Mouse (Mus musculus) limb, embryonic 14.5 days (tissue): ENCODE results near the gene Nmt1. TPM values are rescaled to one million over a fixed set of nuclear protein-coding genes. Genes with fewer than 3 reads are reported as not detected.

ENCODE experiments used
- ATAC-seq: fragments of 200-750 bp; cut with Nextera tagmentation; 2 replicates; pipeline ENCODE4 v1.8.0; 2017; ENCODE audit warnings: low read depth, moderate number of reproducible peaks, moderate TSS enrichment; ENCODE audit not compliant: low FRiP score
- DNase-seq: peaks from one replicate; pipeline ENCODE4 v3.0.0-alpha.2; 2015; ENCODE audit warnings: low spot score
- H3K27ac ChIP-seq: fragments of 300-500 bp; sonication (generic); replicated peaks from 2 replicates; pipeline ENCODE4 v1.5.1; 2014; ENCODE audit warnings: low read depth, mild to moderate bottlenecking, low read length, moderate library complexity, mixed read lengths
- H3K27me3 ChIP-seq: fragments of 300-500 bp; sonication (generic); 2 replicates; pipeline ENCODE4 v1.6.1; 2014; ENCODE audit warnings: low read length, mixed read lengths; ENCODE audit not compliant: control insufficient read depth, insufficient read depth
- H3K36me3 ChIP-seq: fragments of 300-500 bp; sonication (generic); 2 replicates; pipeline ENCODE4 v1.6.1; 2014; ENCODE audit warnings: mild to moderate bottlenecking, low read length, moderate library complexity, mixed read lengths; ENCODE audit not compliant: control insufficient read depth, insufficient read depth
- H3K4me1 ChIP-seq: fragments of 300-500 bp; sonication (generic); 2 replicates; pipeline ENCODE4 v1.6.1; 2014; ENCODE audit warnings: antibody characterized with exemption, low read length, mixed read lengths; ENCODE audit not compliant: control insufficient read depth, insufficient read depth
- H3K4me2 ChIP-seq: fragments of 300-500 bp; sonication (generic); replicated peaks from 2 replicates; pipeline ENCODE4 v1.6.1; 2014; ENCODE audit warnings: low read depth, mild to moderate bottlenecking, low read length, moderate library complexity; ENCODE audit not compliant: severe bottlenecking
- H3K4me3 ChIP-seq: fragments of 300-500 bp; sonication (generic); replicated peaks from 2 replicates; pipeline ENCODE4 v1.5.1; 2014; ENCODE audit warnings: low read length
- H3K9ac ChIP-seq: fragments of 300-500 bp; sonication (generic); 2 replicates; pipeline ENCODE4 v1.6.1; 2014; ENCODE audit warnings: mild to moderate bottlenecking, low read depth, low read length, moderate library complexity; ENCODE audit not compliant: severe bottlenecking
- H3K9me3 ChIP-seq: fragments of 300-500 bp; sonication (generic); 2 replicates; pipeline ENCODE4 v1.6.1; 2016; ENCODE audit warnings: low read length; ENCODE audit not compliant: control insufficient read depth
- POLR2A ChIP-seq: fragments of 200-500 bp; IDR thresholded peaks from 2 replicates; pipeline ENCODE4 v1.8.0; 2012; ENCODE audit warnings: inconsistent platforms, mild to moderate bottlenecking, moderate library complexity, borderline replicate concordance; ENCODE audit not compliant: insufficient read depth, insufficient read length; ENCODE audit errors: extremely low read depth
- WGBS: fragments of 180-500 bp; shearing (Covaris S2); extraction: QIAGEN DNeasy Blood & Tissue Kit; methylation state at CpG from one replicate; pipeline ENCODE4 v1.1.7; 2014; 5-methylcytosine and 5-hydroxymethylcytosine counted together
- polyA plus RNA-seq, 2 experiments: library from polyadenylated mRNA; depleted of rRNA in 1 of 2; stranded (reverse) in 1 of 2; unstranded in 1 of 2; fragments of >200 nt; fragmentation: Nextera tagmentation in 1 of 2; extraction: Ambion mirVana in 1 of 2; gene quantifications; 2 replicates each; pipeline versions ENCODE4 v1.2.1 to v1.2.3; 2012 to 2014

Nmt1 gene
- polyA plus RNA-seq, 2 experiments = 45.9 to 50.2 TPM

DNA sequence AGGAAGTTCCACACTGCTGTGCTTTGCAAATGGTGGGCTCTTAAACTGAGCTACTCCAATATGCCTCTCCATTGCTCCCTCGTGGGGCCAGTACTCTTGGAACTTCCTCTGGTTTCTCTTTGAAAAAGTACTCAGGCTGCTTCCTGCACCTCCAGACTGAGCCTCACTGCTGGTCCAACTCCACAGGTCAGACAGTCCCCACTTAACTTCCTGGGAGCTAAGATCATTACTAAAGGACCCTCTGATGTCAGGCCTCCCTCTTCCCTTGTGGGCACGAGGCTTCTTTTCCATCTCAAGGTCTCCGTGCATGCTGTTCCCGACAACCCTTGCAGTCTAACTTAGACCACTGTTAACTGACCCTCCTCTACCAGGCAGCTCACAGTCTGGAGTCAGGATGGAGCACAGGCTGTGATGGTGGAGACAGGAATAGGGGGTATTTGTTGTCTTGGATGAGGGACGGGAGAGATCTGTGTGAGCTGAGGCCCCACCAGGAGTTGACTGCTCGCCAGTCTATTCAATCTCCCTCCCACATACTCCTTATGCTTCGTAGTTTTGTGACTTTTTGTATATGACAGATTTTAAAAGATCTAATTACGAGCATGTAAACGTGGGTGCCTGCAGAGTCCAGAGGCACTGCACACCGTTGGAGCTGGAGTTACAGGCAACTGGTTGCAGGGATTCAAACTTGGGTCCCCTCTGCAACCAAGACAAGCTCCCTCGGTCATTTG lies 22.6 kb upstream of the Nmt1 start:
- Histone ChIP-seq H3K27ac (no peak overlapping the region), H3K9me3 (no peaks in the 10 kb centered on the region), H3K27me3 (no peaks in the 10 kb centered on the region), H3K4me1 (0 out of 2 replicates have a peak, but pooled peaks cover 3% of the 10 kb centered on the region), H3K4me2 (no peak overlapping the region), H3K4me3 (no peak overlapping the region), H3K9ac (no peak overlapping the region), H3K36me3 (peaks cover 29% of the 10 kb centered on the region)
- 62% methylated on average over 11 of the region's 11 CpGs for WGBS
- DNase-seq = no peak
- no peak for ATAC-seq
- no peak for TF ChIP-seq POLR2A

DNA sequence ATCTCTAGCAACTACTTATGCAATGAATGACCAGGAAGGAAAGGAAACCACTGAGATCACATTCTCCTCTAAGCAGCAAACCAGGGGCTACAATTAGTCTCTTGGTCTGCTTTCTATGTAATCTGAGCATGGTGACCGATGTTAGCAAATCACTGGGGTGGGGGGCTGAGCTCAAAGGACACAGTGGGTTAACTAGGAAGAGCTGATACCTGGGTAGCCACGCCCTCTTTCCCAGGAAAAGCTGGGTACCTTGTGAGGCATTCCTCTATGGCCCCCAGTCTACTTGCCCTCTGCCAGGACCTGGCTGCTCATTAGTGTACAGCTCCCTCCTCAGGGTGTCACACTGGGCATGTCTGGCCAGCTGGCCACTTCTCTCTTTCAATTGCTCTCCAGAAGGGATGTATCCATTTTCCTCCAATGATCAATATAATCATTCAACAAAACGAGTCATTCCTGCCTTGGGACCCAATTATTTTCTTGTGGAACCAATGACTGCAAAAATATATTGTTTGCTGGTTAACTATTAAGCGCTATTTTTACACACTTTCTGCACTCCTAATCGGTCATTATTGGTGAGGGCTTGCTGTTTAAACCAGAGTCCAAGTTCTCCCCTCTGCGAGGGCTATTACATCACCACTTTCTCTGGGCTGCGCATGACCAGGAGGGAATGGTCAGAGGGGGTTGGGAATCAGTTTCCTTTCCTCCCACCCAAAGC lies 21.5 kb upstream of the Nmt1 start:
- 78% methylated on average over 7 of the region's 7 CpGs for WGBS
- no peaks in the 10 kb centered on the region for H3K27me3 ChIP-seq
- ATAC-seq (no peak), DNase-seq (no peak)
- 0 out of 2 replicates have a peak, but pooled peaks cover 3% of the 10 kb centered on the region for H3K4me1 ChIP-seq
- H3K36me3 ChIP-seq = peaks cover 34% of the 10 kb centered on the region
- H3K9me3 ChIP-seq = no peaks in the 10 kb centered on the region
- H3K4me2 ChIP-seq = no peak overlapping the region
- H3K27ac ChIP-seq = no peak overlapping the region
- no peak overlapping the region for H3K9ac ChIP-seq
- TF ChIP-seq POLR2A = no peak
- H3K4me3 ChIP-seq = no peak overlapping the region

DNA sequence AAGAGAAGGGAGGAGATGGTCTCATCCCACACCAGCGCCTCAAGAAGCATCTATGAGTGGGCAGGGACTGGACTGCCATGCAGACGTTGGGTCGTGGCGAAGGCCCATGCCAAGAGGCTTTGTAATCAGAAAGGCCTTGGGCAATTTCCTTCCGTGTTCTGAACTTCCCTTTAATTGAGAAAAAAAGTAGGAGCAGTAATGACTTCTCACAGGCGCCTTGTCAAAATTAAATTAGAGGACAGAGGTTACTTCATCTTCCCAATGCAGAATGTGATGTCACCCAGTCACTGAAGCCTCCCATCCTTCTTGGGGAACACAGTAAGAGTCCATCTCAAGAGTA lies 21.0 kb upstream of the Nmt1 start:
- Histone ChIP-seq H3K27me3 (no peaks in the 10 kb centered on the region), H3K4me3 (no peak overlapping the region), H3K9ac (no peak overlapping the region), H3K27ac (no peak overlapping the region), H3K36me3 (peaks cover 34% of the 10 kb centered on the region), H3K4me2 (no peak overlapping the region), H3K4me1 (0 out of 2 replicates have a peak, but pooled peaks cover 3% of the 10 kb centered on the region), H3K9me3 (no peaks in the 10 kb centered on the region)
- WGBS = 67% methylated on average over 6 of the region's 6 CpGs
- DNase-seq (no peak), ATAC-seq (no peak)
- TF ChIP-seq POLR2A = no peak

DNA sequence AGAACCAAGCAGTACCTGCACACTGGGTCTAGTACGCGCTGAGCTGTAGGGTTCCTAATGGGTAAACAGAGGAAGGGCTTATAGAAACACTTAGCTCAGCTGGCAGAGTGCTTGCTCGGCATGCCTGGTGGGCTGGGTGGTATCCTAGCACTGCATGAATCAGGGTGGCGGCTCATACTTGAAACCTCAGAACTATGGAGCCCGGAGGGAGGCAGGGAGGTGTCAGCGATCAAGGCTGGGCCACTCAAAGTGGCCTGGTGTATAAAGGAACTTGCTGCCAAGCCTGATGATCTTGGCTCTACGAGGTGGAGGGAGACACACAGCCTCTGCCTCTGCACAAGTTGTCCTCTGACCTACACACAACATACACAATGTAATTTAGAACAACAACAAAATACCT lies 19.4 kb upstream of the Nmt1 start:
- H3K27ac ChIP-seq = no peak overlapping the region
- 93% methylated on average over 7 of the region's 7 CpGs for WGBS
- no peak for ATAC-seq
- no peak for TF ChIP-seq POLR2A
- H3K36me3 ChIP-seq = peaks cover 38% of the 10 kb centered on the region
- no peaks in the 10 kb centered on the region for H3K9me3 ChIP-seq
- no peak overlapping the region for H3K4me2 ChIP-seq
- 0 out of 2 replicates have a peak, but pooled peaks cover 3% of the 10 kb centered on the region for H3K4me1 ChIP-seq
- no peak for DNase-seq
- no peak overlapping the region for H3K9ac ChIP-seq
- no peak overlapping the region for H3K4me3 ChIP-seq
- no peaks in the 10 kb centered on the region for H3K27me3 ChIP-seq

DNA sequence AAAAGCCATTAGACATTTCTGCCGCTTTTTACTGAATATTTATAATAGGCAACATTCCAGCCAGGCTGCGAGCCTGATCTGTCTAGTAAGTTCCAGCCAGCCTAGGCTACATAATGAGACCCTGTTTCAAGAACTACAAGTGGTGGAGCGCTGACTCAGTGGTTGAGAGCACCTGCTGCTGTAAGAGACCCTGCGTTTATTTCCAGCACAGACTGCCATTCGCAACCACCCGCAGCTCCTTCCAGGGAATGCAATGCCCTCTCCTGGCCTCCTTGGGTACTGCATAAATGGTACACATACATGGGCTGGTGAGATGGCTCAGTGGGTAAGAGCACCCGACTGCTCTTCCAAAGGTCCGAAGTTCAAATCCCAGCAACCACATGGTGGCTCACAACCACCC lies 18.8 kb upstream of the Nmt1 start:
- Histone ChIP-seq H3K27me3 (no peaks in the 10 kb centered on the region), H3K9me3 (no peaks in the 10 kb centered on the region), H3K4me1 (0 out of 2 replicates have a peak, but pooled peaks cover 3% of the 10 kb centered on the region), H3K4me2 (no peak overlapping the region), H3K27ac (no peak overlapping the region), H3K36me3 (peaks cover 35% of the 10 kb centered on the region), H3K4me3 (no peak overlapping the region), H3K9ac (no peak overlapping the region)
- WGBS = 89% methylated on average over 8 of the region's 8 CpGs
- DNase-seq = no peak
- no peak for ATAC-seq
- TF ChIP-seq POLR2A = no peak
